Mouse (Mus musculus) MEL (cell line): ENCODE data around the gene Cox7b. TPM values are rescaled to one million over a fixed set of nuclear protein-coding genes. Genes with fewer than 3 reads are reported as not detected.

Experiments used
- DNase-seq: peaks from one replicate; pipeline ENCODE4 v3.0.0; 2011; ENCODE audit warnings: low read depth, low spot score
- H3K27ac ChIP-seq: 2 replicates; pipeline ENCODE4 v1.5.1; 2012; ENCODE audit warnings: low read depth, mild to moderate bottlenecking, control low read depth, low read length, moderate library complexity; ENCODE audit not compliant: control insufficient read depth
- H3K27me3 ChIP-seq, 2 experiments: fragments of 150-350 bp in 1 of 2; sonication (generic) in 1 of 2; 2 replicates each; pipeline ENCODE4 v1.6.1; 2012; ENCODE audit warnings: low read length in 2 of 2, mild to moderate bottlenecking in 2 of 2, improper control_type of control experiment in 1 of 2, moderate library complexity in 1 of 2; ENCODE audit not compliant: insufficient read depth in 2 of 2, control insufficient read depth in 1 of 2
- H3K36me3 ChIP-seq, 2 experiments: 2 replicates each; pipeline ENCODE4 v1.6.1; 2012 to 2014; ENCODE audit warnings: low read length in 2 of 2, improper control_type of control experiment in 1 of 2, inconsistent platforms in 1 of 2, mild to moderate bottlenecking in 1 of 2; ENCODE audit not compliant: insufficient read depth in 2 of 2, control insufficient read depth in 1 of 2
- H3K4me1 ChIP-seq, 2 experiments: fragments of 150-350 bp in 1 of 2; sonication (generic) in 1 of 2; 2 replicates each; pipeline ENCODE4 v1.6.1; 2012; ENCODE audit warnings: low read length in 2 of 2, improper control_type of control experiment in 1 of 2, mild to moderate bottlenecking in 1 of 2; ENCODE audit not compliant: insufficient read depth in 2 of 2, control insufficient read depth in 1 of 2
- H3K4me3 ChIP-seq, 2 experiments: fragments of 150-350 bp in 1 of 2; sonication (generic) in 1 of 2; 2 replicates each; pipeline ENCODE4 v1.5.1; 2012; ENCODE audit warnings: low read depth in 2 of 2, low read length in 2 of 2, mild to moderate bottlenecking in 2 of 2, moderate library complexity in 2 of 2, control low read depth in 1 of 2, improper control_type of control experiment in 1 of 2; ENCODE audit not compliant: control insufficient read depth in 1 of 2, insufficient read depth in 1 of 2
- H3K79me2 ChIP-seq: 2 replicates; pipeline ENCODE4 v1.6.1; 2012; ENCODE audit warnings: mild to moderate bottlenecking, low read length, moderate library complexity; ENCODE audit not compliant: control insufficient read depth, poor library complexity, insufficient read depth
- H3K9ac ChIP-seq: 2 replicates; pipeline ENCODE4 v1.6.1; 2012; ENCODE audit warnings: low read depth, mild to moderate bottlenecking, control low read depth, low read length, moderate library complexity; ENCODE audit not compliant: control insufficient read depth, poor library complexity, severe bottlenecking
- H3K9me3 ChIP-seq: fragments of 150-350 bp; sonication (generic); replicated peaks from 2 replicates; pipeline ENCODE4 v1.6.1; 2012; ENCODE audit warnings: mild to moderate bottlenecking, low read length, improper control_type of control experiment, moderate library complexity; ENCODE audit not compliant: insufficient read depth
- BHLHE40 ChIP-seq: IDR thresholded peaks from 2 replicates; pipeline ENCODE4 v1.6.1; 2012; ENCODE audit warnings: low read depth, mild to moderate bottlenecking, inconsistent platforms, low read length, improper control_type of control experiment, borderline replicate concordance
- CHD2 ChIP-seq: IDR thresholded peaks from 2 replicates; pipeline ENCODE4 v1.6.1; 2011; ENCODE audit warnings: low read length, improper control_type of control experiment
- E2F4 ChIP-seq: IDR thresholded peaks from 2 replicates; pipeline ENCODE4 v1.6.1; 2011; ENCODE audit warnings: low read depth, low read length, improper control_type of control experiment, borderline replicate concordance
- EP300 ChIP-seq, 2 experiments: IDR thresholded peaks; 2 replicates each; pipeline ENCODE4 v1.6.1; 2011; ENCODE audit warnings: improper control_type of control experiment in 2 of 2, low read length in 2 of 2, low read depth in 1 of 2, mild to moderate bottlenecking in 1 of 2
- GATA1 ChIP-seq: IDR thresholded peaks from 2 replicates; pipeline ENCODE4 v1.6.1; 2011; ENCODE audit warnings: low read depth, low read length, improper control_type of control experiment
- HCFC1 ChIP-seq: IDR thresholded peaks from 2 replicates; pipeline ENCODE4 v1.6.1; 2012; ENCODE audit warnings: low read depth, mild to moderate bottlenecking, inconsistent platforms, low read length, improper control_type of control experiment, moderate library complexity
- KAT2A ChIP-seq: conservative IDR thresholded peaks from 2 replicates; pipeline ENCODE4 v1.6.1; 2012; ENCODE audit warnings: low read depth, low read length, improper control_type of control experiment, inconsistent platforms
- MXI1 ChIP-seq: IDR thresholded peaks from 2 replicates; pipeline ENCODE4 v1.6.1; 2011; ENCODE audit warnings: mild to moderate bottlenecking, low read depth, low read length, improper control_type of control experiment
- MYB ChIP-seq: IDR thresholded peaks from 2 replicates; pipeline ENCODE4 v1.6.1; 2011; ENCODE audit warnings: mild to moderate bottlenecking, low read depth, low read length, improper control_type of control experiment
- NELFE ChIP-seq: IDR thresholded peaks from 2 replicates; pipeline ENCODE4 v1.6.1; 2011; ENCODE audit warnings: low read depth, low read length, improper control_type of control experiment
- NRF1 ChIP-seq: IDR thresholded peaks from 2 replicates; pipeline ENCODE4 v1.6.1; 2014; ENCODE audit warnings: low read depth, mild to moderate bottlenecking, inconsistent platforms, low read length, improper control_type of control experiment, moderate library complexity; ENCODE audit not compliant: poor library complexity, insufficient read depth, severe bottlenecking
- RAD21 ChIP-seq: IDR thresholded peaks from 2 replicates; pipeline ENCODE4 v1.6.1; 2011; ENCODE audit warnings: mild to moderate bottlenecking, low read depth, low read length, improper control_type of control experiment
- SIN3A ChIP-seq: IDR thresholded peaks from 2 replicates; pipeline ENCODE4 v1.6.1; 2012; ENCODE audit warnings: low read length, improper control_type of control experiment, inconsistent platforms
- TAL1 ChIP-seq: IDR thresholded peaks from 2 replicates; pipeline ENCODE4 v1.6.1; 2012; ENCODE audit warnings: mild to moderate bottlenecking, inconsistent platforms, low read length, moderate library complexity, mixed read lengths
- TBP ChIP-seq: IDR thresholded peaks from 2 replicates; pipeline ENCODE4 v1.8.0; 2011; ENCODE audit warnings: low read depth, low read length, improper control_type of control experiment
- UBTF ChIP-seq: IDR thresholded peaks from 2 replicates; pipeline ENCODE4 v1.6.1; 2012; ENCODE audit warnings: low read depth, mild to moderate bottlenecking, inconsistent platforms, low read length, improper control_type of control experiment, moderate library complexity, borderline replicate concordance; ENCODE audit not compliant: insufficient read depth
- ZKSCAN1 ChIP-seq: IDR thresholded peaks from 2 replicates; pipeline ENCODE4 v1.6.1; 2012; ENCODE audit warnings: low read depth, mild to moderate bottlenecking, inconsistent platforms, low read length, improper control_type of control experiment, moderate library complexity
- ZNF384 ChIP-seq: IDR thresholded peaks from 2 replicates; pipeline ENCODE4 v1.6.1; 2012; ENCODE audit warnings: low read depth, mild to moderate bottlenecking, inconsistent platforms, low read length, improper control_type of control experiment
- polyA plus RNA-seq, 2 experiments: library from polyadenylated mRNA; stranded (reverse) in 1 of 2; unstranded in 1 of 2; fragments of >175 nt in 1 of 2; fragments of >200 nt in 1 of 2; gene quantifications; 2 replicates each; pipeline versions ENCODE4 v1.2.1 to v1.2.4; 2012; ENCODE audit warnings: low replicate concordance in 2 of 2, low read depth in 1 of 2; ENCODE audit not compliant: insufficient read length in 2 of 2, insufficient read depth in 1 of 2, missing spikeins in 1 of 2
- total RNA-seq: library from RNA; depleted of rRNA; stranded (reverse); fragments of 300-350 nt; gene quantifications from 2 replicates; pipeline ENCODE4 v1.2.3, GENCODE M21; 2012

Gene Cox7b
- total and polyA plus RNA-seq, 3 experiments: 245 to 1,065 (median 721) TPM

GRCm38 (mm10) chrX:106001605-106002004 lies 13.9 kb upstream of the Cox7b start:
- Histone ChIP-seq H3K27me3 (no peaks in the 10 kb centered on the region), H3K36me3 (peaks cover 0 to 4% of the 10 kb centered on the region in 2 experiments; a peak in 3 of 4 replicates)

GRCm38 (mm10) chrX:106010762-106011161 lies 4.7 kb upstream of the Cox7b start:
- Histone ChIP-seq H3K27me3 (no peaks in the 10 kb centered on the region), H3K79me2 (peaks cover 43% of the 10 kb centered on the region), H3K4me3 (peak overlapping the region; percentile 84 to 94), H3K9me3 (no peaks in the 10 kb centered on the region), H3K36me3 (peaks cover 0 to 25% of the 10 kb centered on the region in 2 experiments; a peak in 2 of 4 replicates), H3K27ac (no peak overlapping the region), H3K4me1 (peaks cover 3 to 8% of the 10 kb centered on the region in 2 experiments; a peak in 3 of 4 replicates), H3K9ac (peak overlapping the region; percentile 78)
- no peak for TF ChIP-seq E2F4
- no peak for TF ChIP-seq UBTF
- peak; percentile 82 for TF ChIP-seq ZNF384
- TF ChIP-seq GATA1: no peak
- TF ChIP-seq MXI1: no peak
- TF ChIP-seq KAT2A: no peak
- no peak for TF ChIP-seq RAD21
- no peak for TF ChIP-seq CHD2
- no peak for DNase-seq

More at GRCm38 (mm10) chrX:106001605-106002004, 13.9 kb upstream of the Cox7b start:
- H3K79me2 ChIP-seq: peaks cover 7% of the 10 kb centered on the region
- no peaks in the 10 kb centered on the region for H3K4me1 ChIP-seq
- no peak overlapping the region for H3K27ac ChIP-seq
- no peak overlapping the region for H3K4me3 ChIP-seq
- H3K9me3 ChIP-seq: no peaks in the 10 kb centered on the region
- no peak for TF ChIP-seq MYB
- TF ChIP-seq HCFC1: no peak
- TF ChIP-seq TAL1: no peak
- TF ChIP-seq EP300 (IDR thresholded peaks at IDR 0.05; ENCODE audit: low read depth in 1 of 2, low read length in 2 of 2): no peak
- no peak for TF ChIP-seq UBTF
- no peak for TF ChIP-seq TBP
- TF ChIP-seq BHLHE40: no peak
- TF ChIP-seq ZNF384: no peak
- TF ChIP-seq SIN3A: no peak
- no peak for TF ChIP-seq NRF1
- no peak for TF ChIP-seq ZKSCAN1
- no peak for TF ChIP-seq NELFE
- no peak for TF ChIP-seq GATA1
- TF ChIP-seq, all 39 proteins: peak for 0
- DNase-seq: no peak
- no peak overlapping the region for H3K9ac ChIP-seq
